Mouse (Mus musculus): ENCODE results near the gene Ear14. TPM values are rescaled to one million over a fixed set of nuclear protein-coding genes. Genes with fewer than 3 reads are reported as not detected.

The Ear14 gene
- polyA plus RNA-seq (2014; fragmentation: Illumina TruSeq; extraction: RNeasy Lipid Tissue Mini Kit (QIAGEN cat#74804); ENCODE audit: low read depth, low replicate concordance) = not detected

GRCm38 (mm10) chr14:51203115-51203514 is at the start of gene Ear14:
Gene Ear14 (plus strand): TSS chr14:51203391.

GRCm38 (mm10) chr14:51161976-51162375 is 41.2 kb upstream of the Ear14 start, which contains the start of gene Rnase2b:
Gene Rnase2b (plus strand): TSS chr14:51162260.

GRCm38 (mm10) chr14:51199098-51200023 is 3.8 kb upstream of the Ear14 start, which contains the start of gene Ang2:
Gene Ang2 (minus strand): TSS chr14:51199148.

Other genes with a start within 250 kb of the Ear14 start
- gene Pnp2, start 247.4 kb upstream of the Ear14 start, polyA plus RNA-seq (2014; fragmentation: Illumina TruSeq; extraction: RNeasy Lipid Tissue Mini Kit (QIAGEN cat#74804); ENCODE audit: low read depth, low replicate concordance) = 0.45 TPM
- 0.50 TPM for gene Rnase10, start 195.6 kb upstream of the Ear14 start, polyA plus RNA-seq (2014; fragmentation: Illumina TruSeq; extraction: RNeasy Lipid Tissue Mini Kit (QIAGEN cat#74804); ENCODE audit: low read depth, low replicate concordance)
- not detected for gene Rnase9, start 161.5 kb upstream of the Ear14 start, polyA plus RNA-seq (2014; fragmentation: Illumina TruSeq; extraction: RNeasy Lipid Tissue Mini Kit (QIAGEN cat#74804); ENCODE audit: low read depth, low replicate concordance)
- gene Rnase11, start 153.2 kb upstream of the Ear14 start, polyA plus RNA-seq (2014; fragmentation: Illumina TruSeq; extraction: RNeasy Lipid Tissue Mini Kit (QIAGEN cat#74804); ENCODE audit: low read depth, low replicate concordance) = not detected
- not detected for gene Rnase12, start 145.7 kb upstream of the Ear14 start, polyA plus RNA-seq (2014; fragmentation: Illumina TruSeq; extraction: RNeasy Lipid Tissue Mini Kit (QIAGEN cat#74804); ENCODE audit: low read depth, low replicate concordance)
- gene Olfr750, start 129.0 kb upstream of the Ear14 start, polyA plus RNA-seq (2014; fragmentation: Illumina TruSeq; extraction: RNeasy Lipid Tissue Mini Kit (QIAGEN cat#74804); ENCODE audit: low read depth, low replicate concordance) = not detected
- gene Rnase4, start 112.3 kb upstream of the Ear14 start, polyA plus RNA-seq (2014; fragmentation: Illumina TruSeq; extraction: RNeasy Lipid Tissue Mini Kit (QIAGEN cat#74804); ENCODE audit: low read depth, low replicate concordance) = 2,257 TPM
- 347 TPM for gene Ang, start 112.2 kb upstream of the Ear14 start, polyA plus RNA-seq (2014; fragmentation: Illumina TruSeq; extraction: RNeasy Lipid Tissue Mini Kit (QIAGEN cat#74804); ENCODE audit: low read depth, low replicate concordance)
- not detected for gene Eddm3b, start 89.0 kb upstream of the Ear14 start, polyA plus RNA-seq (2014; fragmentation: Illumina TruSeq; extraction: RNeasy Lipid Tissue Mini Kit (QIAGEN cat#74804); ENCODE audit: low read depth, low replicate concordance)
- 0.93 TPM for gene Rnase6, start 79.5 kb upstream of the Ear14 start, polyA plus RNA-seq (2014; fragmentation: Illumina TruSeq; extraction: RNeasy Lipid Tissue Mini Kit (QIAGEN cat#74804); ENCODE audit: low read depth, low replicate concordance)
- gene Rnase1, start 56.6 kb upstream of the Ear14 start, polyA plus RNA-seq (2014; fragmentation: Illumina TruSeq; extraction: RNeasy Lipid Tissue Mini Kit (QIAGEN cat#74804); ENCODE audit: low read depth, low replicate concordance) = not detected
- not detected for gene Rnase2b, start 41.1 kb upstream of the Ear14 start, polyA plus RNA-seq (2014; fragmentation: Illumina TruSeq; extraction: RNeasy Lipid Tissue Mini Kit (QIAGEN cat#74804); ENCODE audit: low read depth, low replicate concordance)
- gene Ang2, start 4.2 kb upstream of the Ear14 start, polyA plus RNA-seq (2014; fragmentation: Illumina TruSeq; extraction: RNeasy Lipid Tissue Mini Kit (QIAGEN cat#74804); ENCODE audit: low read depth, low replicate concordance) = not detected
- not detected for gene Rnase2a, start 52.7 kb downstream of the Ear14 start, polyA plus RNA-seq (2014; fragmentation: Illumina TruSeq; extraction: RNeasy Lipid Tissue Mini Kit (QIAGEN cat#74804); ENCODE audit: low read depth, low replicate concordance)
- not detected for gene Gm7247, start 158.4 kb downstream of the Ear14 start, polyA plus RNA-seq (2014; fragmentation: Illumina TruSeq; extraction: RNeasy Lipid Tissue Mini Kit (QIAGEN cat#74804); ENCODE audit: low read depth, low replicate concordance)
- not detected for gene Vmn2r88, start 207.4 kb downstream of the Ear14 start, polyA plus RNA-seq (2014; fragmentation: Illumina TruSeq; extraction: RNeasy Lipid Tissue Mini Kit (QIAGEN cat#74804); ENCODE audit: low read depth, low replicate concordance)
- not detected for gene Vmn2r89, start 248.5 kb downstream of the Ear14 start, polyA plus RNA-seq (2014; fragmentation: Illumina TruSeq; extraction: RNeasy Lipid Tissue Mini Kit (QIAGEN cat#74804); ENCODE audit: low read depth, low replicate concordance)

Data from liver, adult 10 weeks (tissue).